Mouse (Mus musculus) hindbrain, postnatal 0 days (tissue): ENCODE results near the gene Slc16a5. TPM values are rescaled to one million over a fixed set of nuclear protein-coding genes. Genes with fewer than 3 reads are reported as not detected.

Experiments
- ATAC-seq: fragments of 200-750 bp; cut with Nextera tagmentation; 2 replicates; pipeline ENCODE4 v1.8.0; 2017; ENCODE audit warnings: mild to moderate bottlenecking, moderate TSS enrichment, moderate library complexity
- DNase-seq: peaks from one replicate; pipeline ENCODE4 v3.0.0-alpha.2; 2015; ENCODE audit warnings: low spot score
- H3K27ac ChIP-seq: fragments of 300-500 bp; sonication (generic); 2 replicates; pipeline ENCODE4 v1.5.1; 2014; ENCODE audit warnings: mild to moderate bottlenecking
- H3K27me3 ChIP-seq: fragments of 300-500 bp; sonication (generic); 2 replicates; pipeline ENCODE4 v1.6.1; 2014; ENCODE audit warnings: low read length, mixed read lengths; ENCODE audit not compliant: insufficient read depth
- H3K36me3 ChIP-seq: fragments of 300-500 bp; sonication (generic); 2 replicates; pipeline ENCODE4 v1.6.1; 2014; ENCODE audit warnings: low read length, mixed read lengths; ENCODE audit not compliant: insufficient read depth
- H3K4me1 ChIP-seq: fragments of 300-500 bp; sonication (generic); 2 replicates; pipeline ENCODE4 v1.6.1; 2014; ENCODE audit warnings: antibody characterized with exemption, low read length, mixed read lengths; ENCODE audit not compliant: insufficient read depth
- H3K4me2 ChIP-seq: fragments of 300-500 bp; sonication (generic); 2 replicates; pipeline ENCODE4 v1.6.1; 2014; ENCODE audit warnings: low read depth, mild to moderate bottlenecking, low read length, moderate library complexity, mixed read lengths
- H3K4me3 ChIP-seq: fragments of 300-500 bp; sonication (generic); 2 replicates; pipeline ENCODE4 v1.5.1; 2014; ENCODE audit warnings: low read length
- H3K9ac ChIP-seq: fragments of 300-500 bp; sonication (generic); replicated peaks from 2 replicates; pipeline ENCODE4 v1.6.1; 2014; ENCODE audit warnings: mild to moderate bottlenecking, low read length, moderate library complexity, mixed read lengths
- H3K9me3 ChIP-seq: fragments of 300-500 bp; sonication (generic); 2 replicates; pipeline ENCODE4 v1.6.1; 2016; ENCODE audit warnings: low read length, mixed read lengths
- CTCF ChIP-seq: IDR thresholded peaks from 2 replicates; pipeline ENCODE4 v1.5.1; 2016; ENCODE audit warnings: antibody characterized with exemption, control low read depth, low read depth
- WGBS: fragments of 180-500 bp; shearing (Covaris S2); extraction: QIAGEN DNeasy Blood & Tissue Kit; methylation state at CpG from one replicate; pipeline ENCODE4 v1.1.7; 2014; 5-methylcytosine and 5-hydroxymethylcytosine counted together
- polyA plus RNA-seq: library from polyadenylated mRNA; unstranded; fragments of >200 nt; fragmentation: Nextera tagmentation; extraction: Ambion mirVana; gene quantifications from 2 replicates; pipeline ENCODE4 v1.2.1, GENCODE M21; 2015
- total RNA-seq: library from RNA; depleted of rRNA; stranded (reverse); fragments of >200 nt; gene quantifications from 2 replicates; pipeline ENCODE4 v1.2.3, GENCODE M21; 2014

Gene Slc16a5
- total and polyA plus RNA-seq, 2 experiments from 2014 or later = 0.10 to 0.30 TPM

DNA sequence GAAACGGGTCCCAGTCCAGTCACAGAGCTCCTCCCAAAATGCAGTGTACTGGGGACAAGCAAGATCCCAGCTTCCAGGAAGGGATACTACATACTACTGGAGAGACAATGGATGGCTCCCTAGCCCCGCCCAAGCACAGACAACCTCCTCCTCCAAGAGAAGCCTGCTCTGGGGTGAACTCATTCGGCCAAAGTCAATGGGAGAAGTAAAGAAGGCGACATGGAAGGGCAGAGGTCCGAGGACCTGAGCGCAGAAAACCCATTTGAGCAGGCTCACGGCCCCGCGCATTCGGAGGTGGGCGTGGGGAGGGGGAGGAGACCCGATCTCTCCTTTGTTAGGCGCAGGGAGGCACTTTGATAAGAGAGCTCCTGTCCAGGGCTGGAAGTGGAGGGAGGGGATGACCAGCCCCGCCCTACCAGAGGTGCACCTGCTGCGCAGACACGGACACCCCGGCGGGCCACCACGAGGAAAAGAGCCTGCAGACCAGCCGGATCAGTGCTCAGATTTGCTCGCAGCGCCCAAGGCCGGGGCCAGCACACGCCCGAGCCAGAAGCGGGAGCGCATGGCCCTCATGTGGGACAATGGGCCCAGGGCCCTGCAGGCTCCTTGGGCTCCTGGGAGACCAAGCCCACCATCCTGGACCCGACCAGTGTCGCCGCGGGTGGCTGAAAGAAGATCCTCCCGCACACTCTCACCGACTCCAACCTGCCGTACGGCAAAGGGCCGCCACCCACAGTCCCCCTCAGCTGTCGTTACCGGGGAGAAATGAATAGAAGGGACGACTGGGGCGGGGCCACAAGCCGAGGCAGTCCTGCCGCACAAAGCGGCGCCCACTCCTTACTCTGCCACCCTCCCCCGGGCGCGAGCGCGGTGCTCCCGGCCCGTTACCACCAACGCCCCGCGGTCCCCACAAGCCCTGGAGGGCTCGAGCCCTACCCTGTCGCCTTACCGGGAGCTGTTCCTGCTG is 51.3 kb downstream of the Slc16a5 start:
- H3K9ac ChIP-seq = peak overlapping the region; percentile 97
- H3K4me1 ChIP-seq = peaks cover 16% of the 10 kb centered on the region
- no peaks in the 10 kb centered on the region for H3K27me3 ChIP-seq
- ATAC-seq (peak; percentile 64), DNase-seq (peak; percentile 64)
- H3K4me3 ChIP-seq = peak overlapping the region; percentile 100
- H3K4me2 ChIP-seq = peak overlapping the region; percentile 83
- H3K27ac ChIP-seq = peak overlapping the region; percentile 81
- H3K9me3 ChIP-seq = no peaks in the 10 kb centered on the region
- no peaks in the 10 kb centered on the region for H3K36me3 ChIP-seq
- TF ChIP-seq CTCF = no peak
- under 1% methylated on average over 57 of the region's 57 CpGs for WGBS

DNA sequence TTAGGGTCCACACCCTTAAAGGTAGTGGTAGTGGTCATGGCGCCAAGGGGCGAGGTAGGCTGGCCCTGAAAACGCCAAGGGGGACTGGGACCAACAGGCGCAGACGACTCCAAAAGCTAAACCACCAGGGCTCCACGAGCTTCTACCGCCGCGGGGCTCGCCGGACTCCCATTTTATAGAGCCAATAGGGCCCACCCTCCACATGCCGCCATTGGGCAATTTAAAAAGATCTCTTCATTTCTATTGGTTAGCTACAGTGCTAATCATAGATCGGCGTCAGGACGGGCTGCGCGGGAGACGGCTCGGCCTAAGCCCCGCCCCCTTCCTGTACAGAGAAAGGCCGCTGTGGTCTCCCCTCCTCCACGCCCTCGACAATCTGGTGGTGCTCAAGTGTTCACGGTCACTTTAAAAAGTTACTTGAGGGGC is 52.0 kb downstream of the Slc16a5 start, which contains the start of gene Jpt1:
Gene Jpt1 (minus strand): TSS at position 150 of the 426 bp plus-strand sequence.
- ATAC-seq = peak; percentile 98

DNA sequence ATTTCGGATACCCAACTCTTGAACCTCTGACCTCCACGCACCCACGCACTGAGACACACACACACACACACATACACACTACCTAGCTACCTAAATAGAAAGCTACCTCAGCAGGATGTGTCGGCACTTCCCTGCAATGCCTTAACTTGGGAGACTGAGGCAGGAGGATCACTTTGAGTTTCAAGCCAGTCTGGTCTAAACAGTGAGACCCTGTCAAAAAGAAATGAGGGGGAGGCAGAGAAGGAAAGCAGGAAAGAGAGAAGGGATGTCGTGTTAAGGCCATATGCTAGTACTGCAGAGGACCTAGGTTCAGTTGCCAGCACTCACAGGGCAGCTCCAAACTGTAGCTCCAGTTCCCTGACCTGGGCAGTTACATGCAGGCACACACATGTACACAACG is 52.7 kb downstream of the Slc16a5 start:
- TF ChIP-seq CTCF = no peak
- Histone ChIP-seq H3K9ac (no peak overlapping the region), H3K27ac (no peak overlapping the region), H3K4me1 (peaks cover 12% of the 10 kb centered on the region), H3K4me3 (no peak overlapping the region), H3K4me2 (no peak overlapping the region), H3K9me3 (no peaks in the 10 kb centered on the region), H3K27me3 (no peaks in the 10 kb centered on the region), H3K36me3 (no peaks in the 10 kb centered on the region)
- WGBS = 71% methylated on average over 6 of the region's 6 CpGs
- DNase-seq = no peak
- ATAC-seq = no peak

More for the DNA sequence above, 52.0 kb downstream of the Slc16a5 start, which contains the start of gene Jpt1:
- Histone ChIP-seq H3K4me3 (peak within 1 kb of the TSS; percentile 100), H3K27me3 (no peaks in the 10 kb centered on the region), H3K36me3 (no peaks in the 10 kb centered on the region), H3K4me2 (peak within 1 kb of the TSS; percentile 83), H3K9me3 (no peaks in the 10 kb centered on the region), H3K9ac (peak within 1 kb of the TSS; percentile 97), H3K27ac (peak within 1 kb of the TSS; percentile 81), H3K4me1 (peaks cover 16% of the 10 kb centered on the region)
- no peak for TF ChIP-seq CTCF
- DNase-seq = peak; percentile 98
- WGBS = 0% methylated on average over 24 of the region's 24 CpGs

DNA sequence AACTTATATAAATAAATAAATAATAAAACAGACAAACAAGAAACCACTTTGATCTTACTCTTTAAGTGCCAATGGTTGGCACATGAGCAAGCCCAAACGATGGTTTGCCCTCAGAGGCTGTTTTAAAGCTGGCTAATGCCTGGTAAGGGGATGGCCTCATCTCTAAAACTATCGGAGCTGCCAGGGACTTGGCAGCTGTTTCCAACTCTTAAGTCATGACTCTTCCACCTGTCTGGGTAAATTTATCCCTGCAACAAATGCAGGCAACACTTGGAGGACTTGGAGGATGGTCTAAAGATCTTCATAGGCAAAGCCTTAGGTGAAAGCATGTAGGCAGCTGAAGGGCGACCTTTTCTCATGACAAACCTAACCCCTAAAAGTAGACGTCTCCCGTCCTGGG is 54.7 kb downstream of the Slc16a5 start:
- H3K4me2 ChIP-seq = no peak overlapping the region
- no peak for TF ChIP-seq CTCF
- DNase-seq = no peak
- H3K27me3 ChIP-seq = no peaks in the 10 kb centered on the region
- no peak overlapping the region for H3K9ac ChIP-seq
- no peak for ATAC-seq
- no peak overlapping the region for H3K27ac ChIP-seq
- 0 out of 2 replicates have a peak, but pooled peaks cover under 1% of the 10 kb centered on the region for H3K36me3 ChIP-seq
- no peaks in the 10 kb centered on the region for H3K9me3 ChIP-seq
- WGBS = 80% methylated on average over 5 of the region's 5 CpGs
- no peak overlapping the region for H3K4me3 ChIP-seq
- H3K4me1 ChIP-seq = no peaks in the 10 kb centered on the region

DNA sequence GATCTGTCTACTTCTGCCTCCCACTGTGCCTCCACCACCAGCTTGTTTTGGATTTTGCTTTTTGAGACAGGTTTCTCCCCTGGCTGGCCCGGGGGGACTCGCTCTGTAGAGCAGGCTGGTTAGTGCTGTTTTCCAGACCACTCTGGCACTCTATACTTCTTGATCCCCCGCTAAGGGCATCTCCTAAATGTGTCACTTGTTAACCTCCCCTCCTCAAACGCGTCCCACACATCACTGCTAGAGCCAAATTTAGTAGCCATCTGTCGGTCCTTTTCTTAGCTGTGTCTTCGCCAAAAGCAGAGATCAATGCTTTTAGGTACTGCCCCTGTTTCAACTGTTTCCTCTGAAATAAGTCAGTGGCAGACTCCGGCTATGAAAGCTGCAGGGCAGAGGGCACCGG is 56.4 kb downstream of the Slc16a5 start:
- H3K27me3 ChIP-seq = no peaks in the 10 kb centered on the region
- no peak overlapping the region for H3K4me3 ChIP-seq
- no peak for ATAC-seq
- H3K9ac ChIP-seq = no peak overlapping the region
- no peak for TF ChIP-seq CTCF
- WGBS = 62% methylated on average over 9 of the region's 9 CpGs
- H3K36me3 ChIP-seq = peaks cover 11% of the 10 kb centered on the region
- H3K4me2 ChIP-seq = no peak overlapping the region
- H3K27ac ChIP-seq = no peak overlapping the region
- DNase-seq = no peak
- H3K9me3 ChIP-seq = no peaks in the 10 kb centered on the region
- no peaks in the 10 kb centered on the region for H3K4me1 ChIP-seq

DNA sequence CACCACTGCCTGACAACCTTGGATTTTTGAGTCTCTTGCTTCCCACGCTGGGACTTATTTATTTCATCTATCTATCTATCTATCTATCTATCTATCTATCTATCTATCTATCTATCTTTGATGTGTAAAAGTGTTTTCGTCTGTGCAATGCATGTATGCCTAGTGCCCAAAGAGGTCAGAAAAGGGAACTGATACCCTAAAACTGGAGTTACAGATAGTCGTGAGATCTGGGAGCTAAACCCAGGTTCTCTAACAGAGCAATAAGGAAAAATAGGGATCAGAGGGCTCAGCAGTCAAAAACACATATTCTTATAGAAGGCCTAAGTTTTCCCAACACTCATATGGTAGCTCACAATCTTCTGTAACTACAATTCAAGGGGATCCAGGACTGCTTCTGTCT is 57.3 kb downstream of the Slc16a5 start:
- H3K4me3 ChIP-seq = no peak overlapping the region
- DNase-seq (no peak), ATAC-seq (no peak)
- no peak overlapping the region for H3K9ac ChIP-seq
- H3K9me3 ChIP-seq = no peaks in the 10 kb centered on the region
- no peak overlapping the region for H3K27ac ChIP-seq
- no peak overlapping the region for H3K4me2 ChIP-seq
- peaks cover 18% of the 10 kb centered on the region for H3K36me3 ChIP-seq
- H3K27me3 ChIP-seq = no peaks in the 10 kb centered on the region
- no peak for TF ChIP-seq CTCF
- no peaks in the 10 kb centered on the region for H3K4me1 ChIP-seq
- 92% methylated on average over 3 of the region's 3 CpGs for WGBS

DNA sequence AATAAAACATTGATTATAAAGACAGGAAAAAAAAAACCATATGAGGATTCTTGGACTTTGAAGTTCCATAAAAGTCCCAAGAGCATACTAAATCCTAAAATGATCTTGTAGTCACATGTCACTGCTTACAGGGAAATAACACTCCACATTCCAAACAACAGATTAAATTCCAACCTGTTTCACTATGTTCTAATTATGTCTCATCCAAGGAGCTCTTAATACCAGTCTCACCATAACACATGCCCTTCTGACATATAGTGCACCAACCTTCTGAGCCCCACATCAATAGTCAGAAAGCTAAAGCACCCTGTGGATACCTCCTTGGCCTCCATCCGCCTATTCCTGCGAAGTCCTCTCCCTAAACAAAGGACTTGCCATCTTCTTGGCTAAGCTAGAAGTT is 57.9 kb downstream of the Slc16a5 start:
- Histone ChIP-seq H3K27ac (no peak overlapping the region), H3K9me3 (no peaks in the 10 kb centered on the region), H3K9ac (no peak overlapping the region), H3K4me3 (no peak overlapping the region), H3K27me3 (no peaks in the 10 kb centered on the region), H3K36me3 (peaks cover 24% of the 10 kb centered on the region), H3K4me2 (no peak overlapping the region), H3K4me1 (no peaks in the 10 kb centered on the region)
- DNase-seq = no peak
- no peak for ATAC-seq
- TF ChIP-seq CTCF = no peak
- WGBS = 45% methylated on average over 2 of the region's 2 CpGs
